Mouse (Mus musculus): ENCODE results near the gene Siglecg. TPM values are rescaled to one million over a fixed set of nuclear protein-coding genes. Genes with fewer than 3 reads are reported as not detected.
"Not testable (repeated sequence)": the region's sequence is repeated elsewhere in the genome, so short reads cannot be mapped to it uniquely, and the experiment has no call there.

Siglecg gene
- under 1 TPM; 0.09 to 0.55 TPM for total RNA-seq (2021)

DNA sequence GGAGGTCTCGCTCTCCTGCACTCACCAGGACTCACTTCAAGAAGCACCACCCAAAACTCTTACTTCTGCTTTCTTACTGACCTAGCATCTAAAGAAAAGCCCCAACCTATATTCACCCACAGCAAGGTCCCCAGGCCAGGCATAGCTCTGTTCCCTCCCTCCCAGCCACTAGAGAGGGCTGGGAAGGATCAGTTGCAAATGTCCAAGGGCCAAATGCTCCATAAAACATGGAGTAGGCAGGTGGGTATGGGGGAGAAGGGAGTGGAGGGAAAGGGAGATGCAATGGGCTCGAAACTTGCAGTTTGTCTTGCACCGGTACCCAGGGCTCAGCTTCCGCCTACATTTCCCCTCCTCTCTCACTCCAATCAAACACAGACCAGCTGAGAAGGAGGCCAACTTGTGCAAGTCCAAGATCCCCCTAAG is at the start of gene Siglecg:
TSS of gene Siglecg (plus strand) at position 74 of the 423 bp plus-strand sequence.
- no peak for DNase-seq

DNA sequence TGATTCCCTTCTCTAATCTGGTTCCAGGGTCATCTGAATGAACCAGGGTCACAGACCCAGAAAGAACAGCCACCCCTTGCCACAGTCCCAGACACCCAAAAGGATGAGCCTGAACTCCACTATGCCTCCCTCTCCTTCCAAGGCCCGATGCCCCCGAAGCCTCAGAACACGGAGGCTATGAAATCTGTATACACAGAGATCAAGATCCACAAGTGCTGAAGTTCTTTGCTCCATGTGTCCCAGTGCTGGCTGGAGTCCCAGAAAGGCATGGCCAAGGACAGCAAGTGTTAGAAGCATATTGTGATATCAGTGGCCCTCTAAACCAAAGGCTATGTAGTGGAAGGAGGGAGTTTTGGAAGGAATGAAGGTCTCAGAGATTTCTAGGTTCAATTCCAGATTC is 49.4 kb upstream of the Siglecg start:
- no peak for DNase-seq

DNA sequence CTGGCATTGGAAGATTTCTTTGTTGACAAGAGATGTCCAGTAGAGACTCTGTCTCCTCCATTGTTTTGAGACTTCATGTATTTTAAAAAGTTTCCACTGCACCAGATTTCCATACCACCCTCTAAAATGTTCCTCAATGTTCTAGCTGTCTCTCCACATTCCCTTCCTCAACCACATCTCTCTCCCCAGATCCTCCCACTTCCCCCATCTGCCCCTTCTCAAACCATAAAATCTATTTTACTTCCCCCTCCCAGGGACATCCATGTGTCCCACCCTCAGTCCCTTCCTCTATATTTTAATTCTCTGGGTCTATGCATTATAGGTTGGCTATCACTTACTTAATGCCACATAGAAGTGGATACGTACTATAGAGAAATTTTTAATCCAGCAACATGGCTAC is 46.6 kb upstream of the Siglecg start:
- DNase-seq = no peak

DNA sequence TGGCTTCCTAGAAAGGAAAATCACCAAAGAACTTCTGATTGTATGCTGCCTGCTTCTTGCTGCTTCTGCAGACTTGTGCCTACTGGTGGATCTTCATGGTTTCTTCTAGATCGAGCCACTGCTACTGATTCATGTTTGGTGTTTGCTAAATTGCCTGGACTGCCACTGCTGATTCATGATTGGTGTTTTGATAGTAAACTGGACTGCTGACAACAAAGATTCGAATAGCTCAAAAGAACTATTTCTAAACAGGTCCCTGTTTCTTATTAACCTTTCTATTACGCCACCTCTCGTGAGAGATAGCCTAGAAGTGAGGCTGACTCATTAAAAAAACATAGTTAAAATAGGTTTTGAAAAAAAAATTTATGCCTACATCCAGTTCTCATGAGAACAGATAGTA is 46.0 kb upstream of the Siglecg start:
- no peak for DNase-seq

DNA sequence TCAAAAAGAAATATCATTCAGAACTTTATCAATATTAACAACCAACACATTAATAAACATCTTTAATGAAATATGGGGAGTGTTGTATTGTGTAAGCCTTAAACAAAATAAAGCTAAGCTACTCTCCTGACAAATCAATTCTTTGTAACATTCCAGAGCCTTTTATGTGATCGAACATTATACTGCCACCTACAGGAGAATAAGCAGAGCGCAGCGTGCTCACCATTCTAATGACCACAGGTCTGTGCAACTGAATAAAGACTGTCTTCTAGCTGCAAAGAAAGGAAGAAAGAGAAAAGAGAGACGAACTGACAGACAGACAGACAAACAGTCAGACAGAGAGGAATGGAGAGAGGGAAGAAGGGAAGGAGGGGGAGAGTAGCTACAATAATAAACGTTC is 29.8 kb upstream of the Siglecg start:
- peak; percentile 42 for DNase-seq

DNA sequence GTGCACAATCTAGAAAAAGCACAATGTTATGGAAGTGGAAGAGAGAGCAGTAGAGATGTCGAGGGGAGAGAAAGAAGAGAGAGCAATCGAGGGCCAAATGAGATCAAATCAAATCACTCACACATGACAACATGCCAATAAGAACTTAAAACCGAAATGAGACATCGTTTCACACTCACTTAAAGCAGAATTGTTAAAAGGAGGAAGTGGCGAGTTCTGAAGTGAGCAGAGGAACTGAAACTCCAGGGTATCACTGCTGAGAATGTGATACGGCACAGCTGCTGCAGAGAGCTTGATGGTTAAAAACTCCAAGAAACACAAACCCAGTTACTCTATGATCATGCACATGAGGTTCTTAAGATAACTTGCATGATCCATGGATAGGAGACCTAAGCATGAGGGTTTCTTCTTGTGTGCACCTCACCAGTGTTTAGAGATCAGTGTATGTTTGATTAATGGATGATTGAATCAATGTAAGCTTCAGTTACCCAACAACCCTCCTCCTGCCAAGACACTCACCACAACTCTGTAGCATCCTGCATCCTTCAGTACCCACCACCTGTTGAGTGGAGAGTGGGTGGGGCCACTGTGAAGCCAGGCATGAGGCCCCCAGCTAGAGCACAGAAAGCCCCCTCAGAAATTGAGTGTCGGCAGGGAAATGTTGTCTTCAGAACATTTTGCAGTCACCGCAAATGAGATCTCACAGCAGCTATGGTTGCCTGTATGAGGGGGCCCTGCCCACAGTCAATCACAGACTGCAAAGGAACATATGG is 15.5 kb upstream of the Siglecg start:
- no peak for DNase-seq

DNA sequence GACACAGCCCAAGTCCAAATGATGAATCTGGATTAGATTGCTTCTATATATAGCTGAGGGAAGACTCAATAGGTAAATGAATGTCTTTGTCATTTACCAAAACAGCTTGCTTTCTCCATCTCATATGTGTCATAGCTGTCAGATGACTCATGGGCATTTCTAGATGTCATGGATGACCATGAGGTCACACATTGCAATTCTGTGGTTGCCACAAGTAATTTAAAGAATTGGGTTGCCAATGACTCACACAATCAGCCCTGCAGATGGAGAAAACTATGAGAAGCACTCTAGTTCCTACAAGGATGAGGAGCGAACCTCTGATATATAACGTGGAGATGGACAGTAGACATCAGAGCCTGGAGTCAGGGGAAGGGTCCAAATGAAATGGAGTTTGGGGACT is 8.5 kb upstream of the Siglecg start:
- DNase-seq = no peak

DNA sequence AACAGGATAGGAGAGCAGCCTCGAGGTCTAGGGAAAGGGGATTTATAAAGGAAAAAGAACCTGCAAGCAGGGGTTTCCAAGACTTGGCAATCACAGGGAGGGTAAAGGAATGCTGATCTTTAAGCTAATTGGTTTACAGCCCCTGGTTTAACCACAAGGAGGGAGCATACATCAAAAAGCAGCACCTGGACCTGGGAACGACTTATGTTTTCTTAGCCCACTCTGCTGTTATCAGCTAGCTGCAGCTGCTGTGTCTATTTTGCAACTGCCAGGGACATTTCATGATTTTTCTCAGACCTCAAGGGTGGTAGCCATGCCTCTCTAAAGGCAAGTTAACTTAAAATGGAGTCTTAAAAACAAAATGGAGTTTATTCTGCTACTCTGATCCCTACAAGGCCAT is 5.3 kb upstream of the Siglecg start:
- no peak for DNase-seq

DNA sequence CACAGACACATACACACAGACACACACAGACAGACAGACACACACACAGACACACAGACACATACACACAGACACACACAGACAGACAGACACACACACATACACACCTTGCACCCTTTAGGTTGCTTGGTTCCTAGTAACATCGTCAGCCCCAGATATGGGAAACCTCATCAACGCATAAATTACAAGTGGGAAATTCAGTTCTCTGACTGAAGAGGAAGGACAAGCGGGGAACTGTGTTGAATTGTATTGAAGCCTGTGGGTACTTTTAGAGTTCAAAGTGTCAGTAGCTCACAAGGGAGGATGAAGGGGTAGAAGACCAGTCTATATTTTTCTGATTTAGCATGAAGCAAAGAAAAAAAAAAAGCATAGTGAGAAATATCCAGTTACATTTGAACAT is 431 bp upstream of the Siglecg start:
- DNase-seq = no peak

DNA sequence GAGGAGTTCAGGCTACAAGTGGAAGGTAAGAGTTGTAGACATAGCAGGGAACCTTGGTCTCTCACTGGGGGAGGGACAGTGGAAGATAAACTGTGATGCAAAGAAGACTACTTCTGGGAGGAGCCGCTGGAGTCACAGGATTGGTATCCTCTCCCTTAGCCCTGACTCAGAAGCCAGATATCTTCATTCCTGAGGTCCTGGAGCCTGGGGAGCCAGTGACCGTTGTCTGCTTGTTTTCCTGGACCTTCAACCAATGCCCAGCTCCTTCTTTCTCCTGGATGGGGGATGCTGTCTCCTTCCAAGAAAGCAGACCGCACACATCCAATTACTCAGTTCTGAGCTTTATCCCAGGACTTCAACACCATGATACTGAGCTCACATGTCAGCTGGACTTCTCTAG is 1.1 kb downstream of the Siglecg start:
- DNase-seq = no peak

DNA sequence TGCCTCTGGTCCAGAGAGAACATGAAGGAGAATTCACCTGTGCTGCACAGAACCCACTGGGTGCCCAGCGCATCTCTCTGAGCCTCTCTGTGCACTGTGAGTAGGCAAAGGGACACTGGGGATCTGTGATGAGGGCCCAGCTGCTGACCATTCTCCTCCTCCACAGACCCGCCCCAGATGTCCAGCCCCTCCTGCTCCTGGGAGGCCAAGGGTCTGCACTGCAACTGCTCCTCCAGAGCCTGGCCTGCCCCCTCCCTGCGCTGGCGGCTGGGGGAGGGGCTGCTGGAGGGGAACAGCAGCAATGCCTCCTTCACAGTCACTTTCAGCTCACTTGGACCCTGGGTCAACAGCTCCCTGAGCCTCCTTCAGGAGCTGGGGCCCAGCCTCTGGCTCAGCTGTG is 3.7 kb downstream of the Siglecg start:
- not testable (repeated sequence) for DNase-seq

DNA sequence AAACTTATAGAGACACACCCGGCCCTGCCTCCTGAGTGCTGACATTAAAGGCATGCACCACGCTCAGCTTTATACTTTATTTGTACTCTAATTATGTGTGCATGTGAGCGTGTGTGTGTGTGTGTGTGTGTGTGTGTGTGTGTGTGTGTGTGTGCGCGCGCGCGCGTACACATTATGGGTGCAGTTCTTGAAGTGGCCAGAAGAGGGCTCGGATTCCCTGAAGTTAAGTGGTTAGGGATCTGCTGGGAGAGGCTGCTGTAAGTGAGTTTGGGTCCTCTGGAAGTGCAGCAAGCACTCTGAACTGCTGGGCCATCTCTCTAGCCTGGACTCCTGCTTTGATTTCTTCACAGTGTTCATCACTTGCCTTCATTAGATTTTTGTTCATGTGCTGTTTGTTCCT is 9.3 kb downstream of the Siglecg start:
- no peak for DNase-seq

DNA sequence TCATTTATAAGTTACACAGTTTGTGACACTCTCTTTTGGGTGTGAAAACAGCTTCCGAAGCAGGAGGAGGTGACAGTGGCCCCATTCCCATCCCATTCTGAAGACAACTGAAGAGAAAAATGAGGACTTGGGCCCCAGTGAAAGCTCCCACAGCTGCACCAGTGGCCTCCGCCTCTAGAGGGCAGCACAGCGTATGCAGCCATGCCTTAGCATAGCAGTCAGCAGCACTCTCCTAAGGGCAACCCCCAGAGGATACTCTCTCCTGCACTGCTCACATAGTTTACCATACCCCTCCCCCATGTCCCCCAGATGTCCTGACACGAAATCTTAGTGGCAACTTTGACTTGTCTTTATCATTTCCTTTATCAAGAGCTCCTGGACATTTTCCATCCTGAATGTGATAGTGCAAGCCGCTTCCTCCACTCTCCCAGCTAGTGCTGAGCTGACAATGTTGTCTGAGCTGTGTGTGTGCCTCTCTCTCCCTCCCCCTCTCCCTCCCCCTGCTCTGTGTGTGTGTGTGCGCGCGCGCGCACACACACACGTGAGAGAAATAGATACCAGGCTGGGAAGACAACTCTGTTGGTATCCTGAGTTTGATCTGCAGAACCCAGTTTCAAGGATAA is 15.1 kb downstream of the Siglecg start:
- DNase-seq = peak; percentile 90

DNA sequence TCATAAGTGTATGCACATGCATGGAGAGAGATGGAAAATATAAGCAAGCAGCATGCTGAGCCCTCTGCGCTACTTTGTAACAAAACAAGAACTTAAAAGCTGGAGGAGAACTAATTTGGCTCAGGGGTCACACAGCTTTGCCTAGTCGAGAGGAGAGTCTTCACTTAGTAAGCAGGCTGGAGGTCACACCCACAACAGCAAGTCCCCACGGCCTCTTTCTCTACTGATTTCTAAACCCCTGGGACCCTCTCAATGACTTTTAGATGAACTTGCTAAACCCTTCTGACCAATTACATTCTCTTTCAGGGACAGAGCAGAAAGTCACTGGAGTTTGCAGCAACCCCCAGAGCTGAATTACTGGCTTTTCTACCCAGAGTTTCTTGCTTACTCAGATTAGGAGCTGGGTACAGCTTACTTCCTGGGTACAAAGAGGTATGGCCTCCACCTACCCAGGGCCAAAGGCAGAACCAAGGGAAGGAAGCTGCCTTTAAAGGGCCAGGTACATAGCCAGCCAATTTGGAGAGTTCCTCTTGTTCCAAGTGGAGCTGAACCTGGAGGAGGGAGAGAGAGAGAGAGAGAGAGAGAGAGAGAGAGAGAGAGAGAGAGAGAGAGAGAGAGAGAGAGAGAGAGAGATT is 16.1 kb downstream of the Siglecg start:
- DNase-seq = no peak

DNA sequence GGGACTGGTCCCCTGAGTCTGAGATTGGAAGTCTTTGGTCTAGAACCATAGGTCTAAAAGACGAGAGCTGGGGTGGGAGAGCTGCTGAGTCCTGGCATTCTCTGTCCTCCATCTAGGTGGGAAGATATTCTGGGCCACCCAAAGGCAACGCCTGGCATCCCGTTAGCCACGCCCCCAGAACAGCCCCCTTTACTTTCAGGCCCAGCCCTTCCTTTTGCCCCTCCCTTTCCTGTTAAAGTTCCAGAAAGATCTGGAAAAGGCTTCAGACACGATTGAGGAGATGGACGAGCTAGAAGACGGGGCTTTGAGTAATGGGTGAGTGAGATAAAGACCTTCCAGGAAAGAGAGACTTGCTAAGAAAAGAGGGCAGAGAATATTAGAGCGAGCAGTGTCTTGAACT is 19.4 kb downstream of the Siglecg start, which contains the start of gene Lim2:
TSS of gene Lim2 (plus strand) at position 265 of the 400 bp plus-strand sequence.
- DNase-seq = no peak

DNA sequence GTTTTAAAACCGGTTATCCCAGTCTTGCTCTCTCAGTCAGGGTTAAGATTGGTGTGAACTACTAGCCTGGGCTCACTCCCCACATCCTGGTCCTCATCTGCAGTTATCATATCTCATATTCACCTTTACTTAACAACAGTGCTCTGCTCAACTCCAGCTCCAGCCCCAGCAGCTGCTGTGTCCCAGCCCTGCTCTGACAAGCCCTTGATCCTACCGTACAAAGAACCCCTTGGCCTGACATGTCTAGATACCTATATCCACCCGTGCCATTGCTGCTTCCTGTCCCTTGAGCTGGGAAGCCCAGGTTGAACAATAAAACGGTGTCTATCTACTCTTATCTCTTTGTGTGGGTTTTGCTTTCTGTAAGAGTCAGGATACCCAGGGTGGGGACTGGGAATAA is 21.5 kb downstream of the Siglecg start:
- DNase-seq = no peak

DNA sequence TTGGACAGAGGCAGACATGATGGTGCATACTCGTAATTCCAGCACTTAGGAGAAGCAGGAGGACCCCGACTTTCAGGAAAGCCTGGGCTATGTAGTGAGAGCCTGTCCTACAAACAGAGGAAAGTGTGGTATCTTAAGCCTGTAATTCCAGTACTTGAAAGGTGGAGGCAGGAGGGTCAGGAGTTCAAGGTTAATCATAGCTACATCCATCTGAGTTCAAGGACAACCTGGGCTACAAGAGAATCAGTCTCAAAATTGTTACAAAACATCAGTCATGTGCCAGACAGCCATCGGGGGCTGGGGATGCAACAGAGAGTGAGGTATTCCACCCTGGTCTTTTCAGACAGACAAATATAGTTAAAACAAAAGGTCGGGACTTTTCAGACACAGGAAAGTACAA is 24.9 kb downstream of the Siglecg start:
- no peak for DNase-seq

DNA sequence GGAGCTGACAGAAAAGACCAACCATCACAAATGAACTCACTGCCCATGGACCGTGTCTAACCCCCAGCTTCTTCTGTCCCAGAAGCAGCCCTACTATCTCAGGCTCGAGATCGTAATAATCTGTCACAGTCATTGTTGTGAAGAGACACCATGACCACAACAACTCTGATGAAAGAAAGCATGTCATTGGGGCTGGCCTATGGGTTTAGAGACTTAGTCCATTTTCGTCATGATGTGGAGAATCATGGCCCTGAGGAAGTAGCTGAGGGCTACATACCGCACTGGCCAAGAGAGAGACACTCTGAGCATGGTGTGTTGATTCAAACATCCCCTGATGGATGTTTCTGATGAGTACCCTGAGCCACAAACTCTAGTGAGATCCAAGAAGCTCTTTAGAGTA is 26.7 kb downstream of the Siglecg start:
- DNase-seq = no peak

DNA sequence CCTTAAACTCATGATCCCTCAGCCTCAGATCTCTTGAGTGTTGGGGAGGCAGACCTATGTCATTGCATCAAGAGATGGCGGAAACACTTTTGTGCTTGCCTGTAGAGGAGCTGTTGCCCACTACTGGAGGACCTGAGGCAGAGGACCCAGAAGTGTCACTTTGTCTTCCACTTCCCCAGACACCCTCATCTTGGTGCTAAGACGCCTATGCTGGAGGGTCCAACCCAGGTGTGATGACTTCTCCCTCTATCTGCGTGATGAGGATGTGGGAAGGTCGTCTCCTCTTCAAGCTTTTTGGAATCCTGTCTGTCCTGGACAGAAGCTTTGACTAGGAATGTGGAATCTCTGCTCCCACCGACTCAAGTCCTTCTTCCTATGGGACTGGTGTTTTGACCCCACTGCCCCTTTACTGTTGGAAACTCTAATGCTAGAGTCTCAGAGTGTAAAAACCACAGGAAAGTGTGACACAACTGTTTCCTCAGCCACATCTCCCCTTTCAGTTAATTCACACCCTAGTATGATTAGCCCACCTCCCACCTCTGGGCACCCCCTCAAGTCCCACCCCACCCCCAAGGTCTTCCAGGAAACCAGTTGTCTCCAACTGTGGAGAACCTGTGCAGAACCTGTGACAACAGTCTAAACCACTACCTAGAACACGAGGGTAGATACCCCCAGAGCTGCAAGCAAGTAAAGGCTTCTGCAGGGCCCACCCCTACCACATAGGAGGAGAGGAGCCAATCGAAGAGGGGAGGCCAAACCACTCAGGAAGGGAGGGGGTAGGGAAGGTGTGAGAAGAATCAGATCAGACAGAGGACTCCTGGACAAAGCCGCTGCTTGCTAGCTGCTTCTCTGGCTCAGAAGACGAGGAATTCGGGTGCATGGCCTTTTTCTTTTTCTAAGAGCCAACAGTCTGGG is 28.6 kb downstream of the Siglecg start, which contains the start of gene Nkg7:
TSS of gene Nkg7 (plus strand) at position 733 of the 915 bp plus-strand sequence.
- no peak for DNase-seq

DNA sequence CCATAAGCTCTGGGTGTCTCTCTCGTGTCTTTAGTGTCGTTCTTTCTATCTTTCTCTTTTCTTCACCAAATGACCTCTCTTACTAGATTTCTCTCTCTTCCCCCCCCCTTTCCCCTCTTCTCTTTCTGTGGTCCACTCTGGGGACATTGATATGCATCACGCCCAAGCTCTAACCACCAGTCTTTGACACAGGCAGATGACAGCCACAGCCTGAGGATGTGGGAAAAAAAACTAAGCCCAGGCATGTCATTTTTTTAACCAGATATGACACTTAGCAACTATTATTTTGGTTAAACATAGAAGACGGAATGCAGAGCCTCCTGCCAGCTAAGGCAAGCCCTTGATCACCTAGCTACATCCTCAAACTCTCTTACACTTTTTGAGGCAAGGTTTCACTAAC is 30.6 kb downstream of the Siglecg start:
- DNase-seq = no peak

DNA sequence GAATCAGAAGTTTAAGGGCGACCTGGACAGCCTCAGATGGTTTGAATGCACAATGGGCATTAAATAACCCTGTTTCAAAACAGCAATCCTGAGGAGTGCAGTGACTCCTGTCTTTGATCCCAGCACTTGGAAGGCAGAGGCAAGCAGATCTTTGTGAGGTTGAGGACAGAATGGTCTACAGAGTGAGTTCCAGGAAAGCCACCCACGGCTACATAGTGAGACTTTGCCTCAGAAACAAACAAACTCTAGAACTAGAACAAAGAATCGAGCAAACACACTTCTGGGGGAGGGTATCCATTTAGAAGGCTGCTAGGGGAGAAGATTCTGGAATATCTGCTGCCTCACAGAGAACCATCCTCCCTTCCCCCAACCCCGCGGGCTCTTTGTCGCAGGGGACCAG is 32.5 kb downstream of the Siglecg start, which contains the start of gene Cldnd2:
TSS of gene Cldnd2 (plus strand) at position 301 of the 400 bp plus-strand sequence.
- DNase-seq = no peak

DNA sequence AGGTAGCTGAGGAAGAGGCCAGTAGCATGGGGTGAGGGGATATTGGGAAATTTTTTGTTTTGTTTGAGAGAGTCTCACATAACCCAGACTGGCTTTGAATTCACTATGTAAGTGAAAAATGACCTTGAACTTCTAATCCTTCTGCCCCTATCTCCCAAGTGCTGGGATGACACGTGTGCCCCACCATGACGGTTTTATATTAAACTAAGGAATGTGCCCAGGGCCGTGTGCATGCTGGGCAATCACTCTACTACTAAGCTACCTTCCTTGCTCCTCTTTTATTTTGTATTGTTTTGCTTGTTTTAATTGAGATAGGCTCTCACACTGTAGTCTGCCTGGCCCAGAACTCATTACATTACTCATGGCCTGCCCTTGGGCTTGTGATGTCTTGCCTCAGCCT is 33.1 kb downstream of the Siglecg start:
- no peak for DNase-seq
